14 mouse cellular contexts compared by ENCODE assay signal in genomic region chr7:144238992-144239391, GRCm38 (mm10).
DNase-seq lines count a peak whose midpoint lies in the region; ATAC-seq lines count a peak whose summit lies in the region.
"Had no signal": no experiment of that assay in that cellular context is flagged by ENCODE, and none has a peak within 500 bp of the region (broad histone marks: within the 10 kb centered on the region; RNA-seq: fewer than 3 reads in every experiment).

No protein-coding gene starts in this region.

- H3K36me3 ChIP-seq in limb, embryonic 11.5 days (ENCODE audit: control insufficient read depth, insufficient read depth, low read length) = no peaks in the 10 kb centered on the region
- H3K36me3 ChIP-seq in limb, embryonic 10.5 days = no peaks in the 10 kb centered on the region
- H3K36me3 ChIP-seq in hindbrain, embryonic 10.5 days = no peaks in the 10 kb centered on the region
- H3K36me3 ChIP-seq in midbrain, embryonic 11.5 days (ENCODE audit: control insufficient read depth, insufficient read depth, low read length) = no peaks in the 10 kb centered on the region
- no peaks in the 10 kb centered on the region for H3K36me3 ChIP-seq in kidney, embryonic 15.5 days
- H3K36me3 ChIP-seq: limb, embryonic 15.5 days had no signal

- ATAC-seq in limb, embryonic 11.5 days (ENCODE audit: insufficient number of reproducible peaks, low FRiP score, low TSS enrichment, low read depth) = no peak
- ATAC-seq in midbrain, embryonic 11.5 days (ENCODE audit: low FRiP score) = no peak
- no peak for ATAC-seq in kidney, embryonic 15.5 days (replicated peaks; ENCODE audit: low FRiP score)
- ATAC-seq: activated CD4-positive, CD25-positive, alpha-beta regulatory T cell, adult 4 months; lung, postnatal 0 days had no signal

- DNase-seq in limb, embryonic 11.5 days (ENCODE audit: low spot score) = peak; percentile 21
- no peak for DNase-seq in limb, embryonic 10.5 days (ENCODE audit: low spot score)
- no peak for DNase-seq in hindbrain, embryonic 10.5 days (ENCODE audit: low spot score)
- peak; percentile 78 for DNase-seq in midbrain, embryonic 11.5 days (ENCODE audit: low spot score, missing footprints)
- no peak for DNase-seq in adrenal gland, postnatal 4 days (ENCODE audit: low spot score in 2 of 2)
- no peak for DNase-seq in retina, embryonic 14.5 days (ENCODE audit: low spot score)
- DNase-seq in gastrocnemius, postnatal 10 days = no peak
- DNase-seq: gastrocnemius, postnatal 25 days; kidney, adult 2 months; thymus, adult 2 months had no signal

- no peak overlapping the region for H3K4me3 ChIP-seq in limb, embryonic 11.5 days (ENCODE audit: low read depth, low read length)
- H3K4me3 ChIP-seq in limb, embryonic 10.5 days = no peak overlapping the region
- H3K4me3 ChIP-seq in hindbrain, embryonic 10.5 days = no peak overlapping the region
- no peak overlapping the region for H3K4me3 ChIP-seq in midbrain, embryonic 11.5 days (ENCODE audit: low read depth, low read length)
- no peak overlapping the region for H3K4me3 ChIP-seq in kidney, embryonic 15.5 days (replicated peaks)
- H3K4me3 ChIP-seq: limb, embryonic 15.5 days had no signal

- H3K4me2 ChIP-seq in limb, embryonic 11.5 days (ENCODE audit: low read depth, severe bottlenecking) = no peak overlapping the region
- H3K4me2 ChIP-seq in midbrain, embryonic 11.5 days = peak overlapping the region; percentile 17; the same call in 1 of the 2 replicates
- H3K4me2 ChIP-seq in kidney, embryonic 15.5 days = no peak overlapping the region
- H3K4me2 ChIP-seq: limb, embryonic 15.5 days had no signal

- no peak overlapping the region for H3K27ac ChIP-seq in limb, embryonic 11.5 days (replicated peaks; ENCODE audit: low read depth, low read length)
- no peak overlapping the region for H3K27ac ChIP-seq in limb, embryonic 10.5 days
- H3K27ac ChIP-seq in hindbrain, embryonic 10.5 days = peak overlapping the region; percentile 54; the same call in 1 of the 2 replicates
- no peak overlapping the region for H3K27ac ChIP-seq in midbrain, embryonic 11.5 days (ENCODE audit: low read depth, low read length)
- H3K27ac ChIP-seq in kidney, embryonic 15.5 days = no peak overlapping the region
- H3K27ac ChIP-seq: limb, embryonic 15.5 days had no signal

- H3K4me1 ChIP-seq in limb, embryonic 11.5 days (ENCODE audit: control insufficient read depth, insufficient read depth, low read length) = 0 out of 2 replicates have a peak, but pooled peaks cover 2% of the 10 kb centered on the region
- H3K4me1 ChIP-seq in limb, embryonic 10.5 days = peaks cover 29% of the 10 kb centered on the region
- H3K4me1 ChIP-seq in hindbrain, embryonic 10.5 days (replicated peaks) = peaks cover 56% of the 10 kb centered on the region
- peaks cover 16% of the 10 kb centered on the region for H3K4me1 ChIP-seq in midbrain, embryonic 11.5 days (ENCODE audit: control insufficient read depth, insufficient read depth, low read length)
- peaks cover 25% of the 10 kb centered on the region for H3K4me1 ChIP-seq in kidney, embryonic 15.5 days

- H3K9me3 ChIP-seq in limb, embryonic 11.5 days (ENCODE audit: control insufficient read depth, low read length) = no peaks in the 10 kb centered on the region
- H3K9me3 ChIP-seq in limb, embryonic 10.5 days (replicated peaks) = no peaks in the 10 kb centered on the region
- no peaks in the 10 kb centered on the region for H3K9me3 ChIP-seq in hindbrain, embryonic 10.5 days
- H3K9me3 ChIP-seq in midbrain, embryonic 11.5 days (ENCODE audit: control insufficient read depth, low read length) = no peaks in the 10 kb centered on the region
- no peaks in the 10 kb centered on the region for H3K9me3 ChIP-seq in kidney, embryonic 15.5 days (replicated peaks)
- H3K9me3 ChIP-seq: limb, embryonic 15.5 days had no signal

- 56% methylated on average over 12 of the region's 12 CpGs for WGBS in limb, embryonic 11.5 days
- WGBS in limb, embryonic 10.5 days = 59% methylated on average over 12 of the region's 12 CpGs
- WGBS in hindbrain, embryonic 10.5 days = 45% methylated on average over 12 of the region's 12 CpGs
- 44% methylated on average over 12 of the region's 12 CpGs for WGBS in midbrain, embryonic 11.5 days
- 61% methylated on average over 12 of the region's 12 CpGs for WGBS in kidney, embryonic 15.5 days

- no peak overlapping the region for H3K9ac ChIP-seq in limb, embryonic 11.5 days (ENCODE audit: low read length)
- H3K9ac ChIP-seq in midbrain, embryonic 11.5 days (ENCODE audit: low read length) = 0 out of 2 replicates have a peak overlapping the region, but pooled peaks have one; percentile 24
- H3K9ac ChIP-seq in kidney, embryonic 15.5 days = no peak overlapping the region
- H3K9ac ChIP-seq: limb, embryonic 15.5 days had no signal

- H3K27me3 ChIP-seq in limb, embryonic 11.5 days (ENCODE audit: control insufficient read depth, insufficient read depth, low read length) = no peaks in the 10 kb centered on the region
- 0 out of 2 replicates have a peak, but pooled peaks cover 8% of the 10 kb centered on the region for H3K27me3 ChIP-seq in limb, embryonic 10.5 days (ENCODE audit: low read depth, poor library complexity, severe bottlenecking)
- H3K27me3 ChIP-seq in hindbrain, embryonic 10.5 days (ENCODE audit: insufficient read depth, poor library complexity, severe bottlenecking) = no peaks in the 10 kb centered on the region
- no peaks in the 10 kb centered on the region for H3K27me3 ChIP-seq in midbrain, embryonic 11.5 days (ENCODE audit: control insufficient read depth, insufficient read depth, low read length)
- H3K27me3 ChIP-seq in kidney, embryonic 15.5 days = peaks cover 3% of the 10 kb centered on the region; the same call in 1 of the 2 replicates

Comparison
In these comparisons a context has a peak if more than half of its experiments do, and no peak if none do; other contexts are left out.
1. DNase-seq: peak in limb, embryonic 11.5 days (single experiment) and midbrain, embryonic 11.5 days (single experiment); none in limb, embryonic 10.5 days (single experiment), hindbrain, embryonic 10.5 days (single experiment), adrenal gland, postnatal 4 days (0 of 2), retina, embryonic 14.5 days (single experiment) and gastrocnemius, postnatal 10 days (single experiment).